ENCODE assay signal across 9 mouse cellular contexts in genomic region chr13:56563075-56563474, GRCm38 (mm10). TPM values are rescaled to one million over a fixed set of nuclear protein-coding genes. Genes with fewer than 3 reads are reported as not detected.
DNase-seq lines count a peak whose midpoint lies in the region; TF ChIP-seq lines count a peak whose summit lies in the region.
"Had no signal": no experiment of that assay in that cellular context is flagged by ENCODE, and none has a peak within 500 bp of the region (broad histone marks: within the 10 kb centered on the region; RNA-seq: fewer than 3 reads in every experiment).

No protein-coding gene starts in this region.

- intact Hi-C loops in gastrocnemius, postnatal 14 days (cut with DNase I; ENCODE audit: low total_unique reads) = loop anchor here (5.0 kb wide), 2 partner anchors 79 to 1154 kb away; no protein-coding TSS in a partner anchor

- TF ChIP-seq EP300 in ES-Bruce4 (IDR thresholded peaks at IDR 0.05; ENCODE audit: insufficient read depth, low read depth, low read length) = no peak

- H3K4me1 ChIP-seq in ES-Bruce4 (ENCODE audit: control insufficient read depth, insufficient read depth, low read length) = no peaks in the 10 kb centered on the region

- no peaks in the 10 kb centered on the region for H3K36me3 ChIP-seq in ES-Bruce4 (ENCODE audit: control insufficient read depth, insufficient read depth, low read length, poor library complexity, severe bottlenecking)
- H3K36me3 ChIP-seq: limb, embryonic 12.5 days had no signal

- no peak overlapping the region for H3K9ac ChIP-seq in ES-Bruce4 (ENCODE audit: low read depth, poor library complexity, severe bottlenecking)
- H3K9ac ChIP-seq: limb, embryonic 12.5 days had no signal

- no peaks in the 10 kb centered on the region for H3K27me3 ChIP-seq in ES-Bruce4 (ENCODE audit: control insufficient read depth, insufficient read depth, low read length, poor library complexity, severe bottlenecking)

- TF ChIP-seq POLR2A in ES-Bruce4 (IDR thresholded peaks at IDR 0.05; ENCODE audit: insufficient read depth, low read length) = no peak

- peak; percentile 10 for DNase-seq in cerebellum, adult 11 months
- DNase-seq in cerebellum, adult 11-12 months = no peak
- peak; percentile 55 to 62 for DNase-seq in layer of hippocampus, postnatal 10 days (ENCODE audit: low spot score in 2 of 2)
- DNase-seq in layer of hippocampus, adult 9-11 months = no peak
- peak; percentile 42 for DNase-seq in gastrocnemius, postnatal 14 days
- peak; percentile 43 to 68 for DNase-seq in lung, postnatal 4 days
- DNase-seq in spleen, postnatal 14 days (ENCODE audit: low spot score in 2 of 2) = no peak

- H3K9me3 ChIP-seq in ES-Bruce4 (replicated peaks; ENCODE audit: control insufficient read depth, insufficient read depth, low read length, poor library complexity, severe bottlenecking) = no peaks in the 10 kb centered on the region
- H3K9me3 ChIP-seq: limb, embryonic 12.5 days had no signal

- H3K4me3 ChIP-seq in ES-Bruce4 (ENCODE audit: low read depth, low read length) = no peak overlapping the region
- H3K4me3 ChIP-seq: limb, embryonic 12.5 days had no signal

- peak; percentile 76 for TF ChIP-seq CTCF in ES-Bruce4 (IDR thresholded peaks at IDR 0.05; ENCODE audit: low read depth, low read length)

- no peak overlapping the region for H3K27ac ChIP-seq in ES-Bruce4 (ENCODE audit: insufficient read depth, low read length)
- H3K27ac ChIP-seq: limb, embryonic 12.5 days had no signal

RNA-seq across cellular contexts. Expression of gene Lect2, which starts 14.8 kb away (rescaled TPM):
- not detected for total RNA-seq in layer of hippocampus, postnatal 10 days (2021)
- not detected in 2 replicates for polyA plus RNA-seq in ES-Bruce4 (2011; ENCODE audit: insufficient read depth, insufficient read length, low read depth, missing spikeins)
- not detected for total RNA-seq in gastrocnemius, postnatal 14 days (2021)
- polyA plus RNA-seq: limb, embryonic 12.5 days had no signal

RNA-seq across cellular contexts. Expression of gene Fbxl21, which starts 40.8 kb away (rescaled TPM):
- total RNA-seq in layer of hippocampus, postnatal 10 days (2021) = 1 to 10 TPM; 3.6 to 5.5 TPM
- 2.3 and 2.7 TPM in 2 replicates for polyA plus RNA-seq in ES-Bruce4 (2011; ENCODE audit: insufficient read depth, insufficient read length, low read depth, missing spikeins)
- total RNA-seq in gastrocnemius, postnatal 14 days (2021) = under 1 TPM in 1 of 2 experiments, not detected in 1; 0.14 TPM

RNA-seq across cellular contexts. Expression of gene Tgfbi, which starts 46.2 kb away (rescaled TPM):
- 1 to 10 TPM; 3.9 to 4.1 TPM for total RNA-seq in layer of hippocampus, postnatal 10 days (2021)
- 1.0 and 1.9 TPM in 2 replicates for polyA plus RNA-seq in ES-Bruce4 (2011; ENCODE audit: insufficient read depth, insufficient read length, low read depth, missing spikeins)
- 10 to 100 TPM; 33.5 to 45.6 TPM for total RNA-seq in gastrocnemius, postnatal 14 days (2021)

Comparison
In these comparisons a context has a peak if more than half of its experiments do, and no peak if none do; other contexts are left out.
1. DNase-seq: peak in cerebellum, adult 11 months (single experiment), layer of hippocampus, postnatal 10 days (2 of 2), gastrocnemius, postnatal 14 days (single experiment) and lung, postnatal 4 days (2 of 2); none in cerebellum, adult 11-12 months (single experiment), layer of hippocampus, adult 9-11 months (single experiment) and spleen, postnatal 14 days (0 of 2).
2. RNA of gene Fbxl21, which starts 40.8 kb away (total RNA-seq): 3.6 to 5.5 TPM in layer of hippocampus, postnatal 10 days; 0.14 TPM in gastrocnemius, postnatal 14 days; every median in the first group is over 4 times any median in the second.
3. RNA of gene Tgfbi, which starts 46.2 kb away (total RNA-seq): 33.5 to 45.6 TPM in gastrocnemius, postnatal 14 days; 3.9 to 4.1 TPM in layer of hippocampus, postnatal 10 days; every median in the first group is over 4 times any median in the second.